Mouse (Mus musculus) cerebellum, postnatal 10 days (tissue): Measurements from ENCODE around the gene Mctp2.

Experiments used
- DNase-seq, 2 experiments: peaks; one replicate each; pipeline ENCODE4 v3.0.0; 2021; ENCODE audit warnings: mixed read lengths in 2 of 2

The Mctp2 gene

DNA sequence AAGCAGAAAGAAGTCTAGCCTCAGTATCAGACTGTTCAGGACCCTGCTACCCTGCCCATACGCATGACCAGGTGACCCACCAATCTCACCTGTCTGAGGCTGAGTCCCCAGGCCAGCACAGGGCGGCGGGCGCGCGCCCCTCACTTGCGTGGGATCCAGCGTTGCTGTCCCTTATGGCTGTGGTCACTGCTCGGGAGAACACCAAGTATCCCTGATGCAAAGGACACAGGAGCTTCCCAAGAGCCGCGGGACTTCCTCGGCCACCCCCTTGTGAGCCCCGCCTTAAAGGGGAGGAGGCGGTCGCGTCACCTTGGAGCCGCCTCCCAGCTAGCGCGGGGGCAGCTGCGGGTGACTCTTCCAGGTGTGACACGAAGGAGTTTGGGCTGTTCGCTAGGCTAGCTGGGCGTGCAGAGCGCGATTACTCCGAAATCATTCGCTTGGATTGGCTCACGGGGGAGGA is at the start of gene Mctp2:
TSS of gene Mctp2 (minus strand) at position 227 of the 460 bp plus-strand sequence.
- DNase-seq: peak; percentile 20 to 22

DNA sequence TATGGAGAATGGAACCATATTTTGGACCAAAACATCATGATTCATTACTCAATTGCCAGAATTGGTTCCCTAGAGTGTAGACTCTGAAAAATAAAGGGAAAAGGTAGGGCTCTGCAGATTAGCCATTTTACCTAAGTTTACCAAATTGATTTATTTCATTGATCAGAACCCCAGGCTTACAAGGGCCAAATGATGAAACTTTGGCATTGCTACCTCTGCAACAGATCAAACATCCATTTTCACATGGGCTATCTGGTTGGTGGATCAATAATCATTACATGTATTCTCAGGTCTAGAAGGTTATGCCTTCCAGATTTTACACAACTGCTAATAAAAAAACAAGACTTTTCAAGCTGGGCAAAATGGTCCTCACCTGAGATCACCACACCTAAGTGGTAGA is 39.5 kb upstream of the Mctp2 start:
- no peak for DNase-seq

GRCm38 (mm10) chr7:72343751-72344150 is 37.3 kb upstream of the Mctp2 start:
- DNase-seq: no peak

DNA sequence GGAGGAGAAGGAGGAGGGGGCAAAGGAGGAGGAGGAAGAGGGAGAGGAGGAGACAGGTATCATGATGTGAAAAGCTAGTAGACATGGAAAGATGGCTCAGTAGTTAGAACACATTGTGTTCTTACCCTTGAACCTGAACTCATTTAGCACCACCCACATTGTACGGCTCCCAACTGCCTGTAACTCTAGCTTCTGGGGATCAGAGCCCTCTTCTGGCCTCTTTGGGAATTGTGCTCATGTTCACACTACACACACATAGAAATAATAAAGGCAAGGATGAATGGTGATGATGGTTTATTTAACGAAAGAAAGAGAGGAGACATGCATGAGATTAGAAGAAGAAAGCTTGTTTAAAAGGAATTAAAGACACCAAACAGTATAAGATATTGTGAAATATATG is 36.4 kb upstream of the Mctp2 start:
- DNase-seq: no peak

DNA sequence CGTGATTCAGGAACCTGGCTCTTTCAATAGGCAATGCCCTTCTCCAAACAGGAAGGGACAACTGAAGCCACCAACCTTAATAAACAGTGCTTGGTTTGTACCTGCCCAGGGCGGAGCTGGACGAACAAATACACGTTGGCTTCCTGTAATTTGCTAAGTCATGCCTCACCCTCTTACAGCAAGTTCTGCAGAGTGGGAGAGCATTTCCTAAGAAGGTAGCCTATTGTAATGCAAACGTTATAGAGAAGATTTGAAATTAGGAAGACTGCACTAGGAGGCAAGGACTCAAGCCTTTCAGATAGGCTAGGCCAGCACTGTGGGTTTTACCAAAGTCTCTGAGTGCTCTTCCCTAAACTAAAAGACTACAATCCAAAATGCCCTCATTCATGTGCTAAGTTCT is 19.6 kb upstream of the Mctp2 start:
- DNase-seq: no peak

- peak; percentile 53 to 58 for DNase-seq
These were observed 14.5 kb upstream of the Mctp2 start for GRCm38 (mm10) chr7:72320906-72321305.

DNA sequence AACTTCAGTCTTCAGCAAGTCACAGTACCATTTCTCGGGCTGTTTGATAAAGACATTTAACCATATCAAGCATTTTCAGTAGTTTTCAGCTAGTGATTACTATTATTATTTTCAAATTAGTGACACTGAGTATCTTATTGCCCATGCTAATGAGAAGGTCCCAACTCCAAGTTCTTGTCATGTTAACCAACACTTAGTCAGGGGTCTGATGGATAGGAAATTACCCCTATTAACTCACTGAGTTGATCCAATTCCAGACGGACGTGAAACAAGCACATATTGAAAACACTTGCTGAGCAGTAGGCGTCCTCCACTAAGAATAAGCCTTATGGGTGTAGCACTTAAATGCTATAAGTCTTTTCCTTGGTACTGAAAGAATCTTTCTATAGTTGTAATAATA is 14.0 kb upstream of the Mctp2 start:
- DNase-seq: no peak

DNA sequence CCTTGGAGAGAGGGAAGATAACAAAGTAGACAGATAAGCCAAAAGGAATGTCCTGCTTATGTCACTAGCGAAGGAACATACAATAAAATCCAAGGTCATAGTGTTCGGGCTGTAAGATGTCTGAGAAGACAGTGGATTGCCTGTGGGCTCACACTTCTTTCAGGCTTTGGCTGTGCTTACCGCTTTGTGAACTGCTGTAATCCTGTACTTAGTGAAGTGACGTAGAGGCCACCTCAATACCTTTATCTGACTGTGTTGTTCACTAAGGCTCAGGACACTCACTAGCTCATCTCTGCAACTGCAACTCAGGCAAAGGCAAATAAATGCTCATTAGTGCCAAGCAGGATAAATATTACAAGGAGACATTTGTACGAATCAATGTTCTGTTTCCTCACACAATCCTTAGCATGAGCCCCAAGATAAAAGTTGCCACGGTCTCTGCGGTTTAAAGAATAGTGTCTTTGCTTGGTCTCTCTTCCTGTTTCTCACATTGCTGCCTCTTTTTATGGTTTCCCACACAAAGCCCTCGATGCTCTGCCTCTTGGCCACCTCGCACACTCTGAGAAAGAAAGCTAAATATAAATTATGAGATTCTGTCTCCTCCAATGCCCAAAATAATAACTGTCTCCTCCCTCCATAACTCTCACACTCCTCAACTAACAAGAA is 8.1 kb upstream of the Mctp2 start:
- no peak for DNase-seq

DNA sequence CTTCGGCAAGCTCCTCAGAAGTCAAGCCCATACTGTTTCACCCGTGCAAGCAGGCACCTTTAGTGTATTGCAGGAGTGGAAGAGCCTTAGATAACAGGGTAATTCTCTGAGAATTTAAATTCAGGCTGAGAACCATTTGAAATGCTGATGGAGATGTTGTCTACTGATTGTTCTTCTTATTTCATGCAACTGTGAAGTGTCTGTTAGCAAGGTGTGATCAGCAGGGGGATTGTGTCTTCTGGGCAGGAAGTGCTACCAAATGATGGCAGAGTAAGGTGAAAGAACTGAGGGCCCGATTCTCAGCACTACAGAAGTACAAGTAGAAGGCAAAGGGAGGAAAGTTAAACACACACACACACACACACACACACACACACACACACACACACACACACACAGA is 7.5 kb upstream of the Mctp2 start:
- DNase-seq: no peak

GRCm38 (mm10) chr7:72311582-72311981 is 5.2 kb upstream of the Mctp2 start:
- no peak for DNase-seq

- DNase-seq: no peak
These were observed 1.7 kb upstream of the Mctp2 start for GRCm38 (mm10) chr7:72308078-72308477.

DNA sequence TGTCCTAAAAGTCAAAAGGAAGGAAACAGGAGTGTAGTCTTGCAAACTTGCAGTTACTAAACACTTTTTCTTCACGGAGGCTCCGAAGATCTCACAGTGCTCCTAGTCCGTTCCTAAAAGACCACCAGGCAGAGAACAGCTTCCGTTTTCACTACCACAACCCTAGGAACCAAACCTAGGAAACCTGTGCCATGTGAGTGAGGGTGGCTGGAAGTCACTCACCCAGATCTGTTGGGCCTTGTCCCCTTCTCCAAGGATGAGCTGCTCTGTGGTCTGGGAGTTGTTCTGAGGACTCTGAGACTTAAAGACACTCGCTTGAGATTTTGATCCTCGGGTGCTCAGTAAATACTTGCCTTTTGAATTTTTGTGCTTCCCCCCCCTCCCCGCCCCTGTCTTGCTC is 439 bp upstream of the Mctp2 start:
- DNase-seq: no peak

DNA sequence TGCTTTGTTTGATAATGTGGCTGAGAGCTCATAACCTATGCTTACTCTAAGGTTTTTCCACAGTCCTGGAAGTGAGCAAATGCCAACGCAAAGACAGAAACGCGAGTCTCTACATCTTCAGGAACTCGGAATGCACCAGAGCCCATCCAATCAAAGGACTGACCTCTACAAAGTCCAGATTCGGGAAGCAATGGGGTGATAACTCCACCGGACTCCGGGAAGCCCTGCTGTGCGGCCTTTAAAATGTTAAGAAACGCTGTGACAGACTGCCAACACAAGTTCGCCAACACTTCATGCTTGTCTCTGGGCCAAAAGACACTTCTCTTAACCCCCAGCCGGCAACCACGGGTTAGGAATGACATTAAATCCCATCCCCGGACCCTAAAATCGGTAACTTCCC is 437 bp downstream of the Mctp2 start:
- DNase-seq: peak in 1 of 2 experiments; percentile 9

GRCm38 (mm10) chr7:72301667-72302066 is 4.7 kb downstream of the Mctp2 start:
- DNase-seq: no peak

GRCm38 (mm10) chr7:72299726-72300125 is 6.7 kb downstream of the Mctp2 start:
- no peak for DNase-seq

DNA sequence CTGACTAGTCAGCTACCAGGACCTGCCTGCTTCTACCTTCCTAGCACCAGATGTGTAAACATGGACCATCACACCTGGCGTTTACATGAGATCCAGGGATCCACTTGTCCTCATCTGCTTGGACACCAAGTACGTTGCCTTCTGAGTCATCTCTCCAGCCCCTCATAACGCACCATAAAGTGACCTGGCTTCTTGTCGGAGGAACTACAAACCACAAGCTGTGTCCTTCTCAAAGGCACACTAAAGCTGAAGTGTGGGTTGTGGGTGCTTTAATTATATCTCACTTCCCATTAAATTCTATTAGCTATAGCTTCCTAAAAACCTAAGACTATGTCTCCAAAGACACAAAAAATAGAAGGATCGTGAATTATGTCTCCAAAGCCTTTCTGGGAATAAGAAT is 9.4 kb downstream of the Mctp2 start:
- DNase-seq: no peak

GRCm38 (mm10) chr7:72296171-72296570 is 10.2 kb downstream of the Mctp2 start:
- no peak for DNase-seq

GRCm38 (mm10) chr7:72294886-72295285 is 11.5 kb downstream of the Mctp2 start:
- DNase-seq: no peak

GRCm38 (mm10) chr7:72293784-72294538 is 12.4 kb downstream of the Mctp2 start:
- DNase-seq: no peak

GRCm38 (mm10) chr7:72292232-72292913 is 14.0 kb downstream of the Mctp2 start:
- no peak for DNase-seq

GRCm38 (mm10) chr7:72280721-72281120 is 25.7 kb downstream of the Mctp2 start:
- DNase-seq: no peak

GRCm38 (mm10) chr7:72278412-72278811 is 28.0 kb downstream of the Mctp2 start:
- no peak for DNase-seq

GRCm38 (mm10) chr7:72275513-72275912 is 30.9 kb downstream of the Mctp2 start:
- no peak for DNase-seq

- DNase-seq: no peak
These were observed 34.9 kb downstream of the Mctp2 start for GRCm38 (mm10) chr7:72271546-72271945.
